Mouse (Mus musculus) gonadal fat pad, adult 2 months (tissue): ENCODE measurements around the gene 4930469K13Rik. TPM values are rescaled to one million over a fixed set of nuclear protein-coding genes. Genes with fewer than 3 reads are reported as not detected.

ENCODE experiments used
- DNase-seq: peaks from one replicate; pipeline ENCODE4 v3.0.0-alpha.2; 2012; ENCODE audit warnings: low read depth
- polyA plus RNA-seq: library from polyadenylated mRNA; depleted of rRNA; stranded (reverse); fragments of >200 nt; gene quantifications from 2 replicates; pipeline ENCODE4 v1.2.3, GENCODE M21; 2012; rRNA removed

The 4930469K13Rik gene
- polyA plus RNA-seq, 1 experiment = 1.4 TPM

DNA sequence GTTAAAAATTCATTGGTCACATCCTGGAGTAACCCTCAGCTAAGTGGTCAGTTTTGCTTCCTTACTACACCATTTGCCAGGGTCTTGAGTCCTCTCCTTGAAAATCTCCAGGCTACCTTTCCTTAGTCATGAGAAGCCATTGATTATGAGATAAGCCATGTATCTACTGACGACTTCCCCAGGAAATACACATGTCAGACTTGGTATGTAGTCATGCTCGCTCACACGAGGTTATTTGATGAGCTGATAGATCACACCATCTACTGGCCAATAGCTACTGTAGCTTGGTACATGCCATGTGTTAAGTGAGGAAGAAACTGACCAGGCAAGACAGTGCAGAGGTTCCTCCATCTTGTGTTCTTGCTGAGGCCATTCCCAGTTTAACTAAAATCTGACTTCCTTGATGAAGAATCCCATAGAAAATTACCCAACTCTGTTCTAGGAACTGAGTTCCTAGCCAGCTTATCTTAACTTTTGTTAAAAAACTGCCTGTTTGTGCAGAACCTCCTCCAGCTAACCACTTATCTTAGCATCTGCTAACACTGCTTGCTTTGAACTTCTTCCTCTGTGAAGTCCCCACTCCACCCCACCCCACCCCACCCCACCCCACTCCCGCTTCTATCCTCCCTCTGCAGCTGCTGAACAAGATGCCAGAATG, 158.8 kb downstream of the 4930469K13Rik start:
- no peak for DNase-seq

DNA sequence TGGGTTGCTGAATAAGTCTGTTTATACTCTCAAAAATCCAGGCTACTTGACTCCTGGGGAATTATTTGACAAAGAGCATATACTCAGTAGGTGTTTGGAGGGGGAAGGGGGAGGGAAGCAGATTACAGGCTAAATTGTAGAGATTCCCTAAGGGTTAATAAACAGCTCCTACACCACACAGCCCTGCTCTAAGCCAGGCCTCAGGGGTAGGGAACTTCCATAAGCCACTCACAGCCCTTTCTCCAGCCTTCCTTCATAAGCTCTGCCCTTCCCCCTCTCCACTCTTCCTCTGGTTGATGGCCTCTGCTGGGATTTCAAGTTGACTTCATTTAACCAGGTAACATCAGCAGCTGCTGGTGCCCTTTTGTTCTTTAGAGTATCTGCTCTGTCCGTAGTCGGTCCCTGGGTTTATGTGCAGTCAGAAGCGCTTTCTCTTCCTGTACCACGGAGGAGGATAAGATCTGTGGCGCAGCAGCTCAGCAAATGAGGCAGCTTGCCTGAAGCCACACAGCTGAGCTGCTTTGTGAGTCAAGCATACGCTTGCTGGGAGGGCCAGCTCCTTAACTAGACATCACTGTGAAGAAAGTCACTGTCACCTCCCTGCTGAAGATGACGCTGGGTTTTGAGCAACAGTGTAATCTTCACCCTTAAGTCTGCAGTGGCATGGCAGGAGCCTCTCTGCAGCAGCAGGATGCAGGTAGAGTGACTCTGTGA, 159.6 kb downstream of the 4930469K13Rik start:
- DNase-seq = no peak

DNA sequence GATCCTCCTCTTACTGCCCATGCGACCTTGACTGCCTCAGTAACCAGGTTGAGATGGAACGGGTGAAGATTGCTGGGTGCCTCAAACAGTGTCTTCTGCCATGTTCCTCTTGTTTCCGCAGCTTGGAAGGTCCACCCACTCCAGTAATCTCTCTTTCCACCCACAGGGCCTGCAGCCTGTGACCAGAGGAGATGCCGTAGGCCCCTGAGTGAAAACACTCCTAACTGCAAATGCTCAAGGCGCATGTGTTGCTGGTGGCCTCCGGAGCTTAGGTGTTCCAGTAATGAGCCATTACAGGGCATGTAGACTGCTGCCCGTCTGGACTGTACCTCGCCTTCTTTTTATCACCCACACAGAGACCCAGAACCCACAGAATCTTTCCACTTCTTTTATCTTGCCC, 160.7 kb downstream of the 4930469K13Rik start:
- no peak for DNase-seq

GRCm38 (mm10) chr11:33934286-33934685, 164.1 kb downstream of the 4930469K13Rik start:
- no peak for DNase-seq

DNA sequence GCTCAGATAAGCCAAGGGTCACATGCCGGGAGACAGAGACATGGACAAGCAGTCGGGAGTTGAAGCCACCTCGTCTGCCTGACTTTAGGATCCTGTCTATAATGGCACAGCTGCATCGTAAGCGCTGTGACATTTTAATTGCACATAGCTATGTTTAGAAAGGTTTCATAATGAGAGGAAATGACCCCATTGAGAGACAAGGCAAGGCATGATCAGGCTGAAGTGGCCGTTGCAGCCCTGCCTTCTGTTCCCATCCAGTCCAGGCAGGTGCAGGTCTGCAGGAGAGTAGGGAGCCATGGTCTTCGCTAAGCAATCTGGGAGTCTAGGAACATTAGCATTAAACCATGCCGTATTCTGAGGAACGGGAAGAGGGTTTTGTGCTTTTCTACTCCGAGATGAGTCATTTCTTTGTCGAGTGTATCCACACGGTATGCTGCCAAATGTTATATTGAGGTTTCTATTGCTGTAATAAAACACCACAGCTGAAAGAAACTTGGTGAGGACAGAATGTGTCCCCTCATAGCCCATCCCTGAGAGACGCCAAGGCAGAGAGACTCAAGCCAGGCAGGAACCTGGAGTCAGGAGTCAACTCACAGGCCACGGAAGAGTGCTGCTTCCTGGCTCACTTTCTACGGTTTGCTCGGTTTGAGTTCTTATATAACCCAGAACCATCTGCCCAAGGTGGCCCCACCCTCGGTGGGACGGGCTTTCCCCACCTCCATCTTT, 165.8 kb downstream of the 4930469K13Rik start:
- DNase-seq = no peak

GRCm38 (mm10) chr11:33931836-33932385, 166.4 kb downstream of the 4930469K13Rik start:
- DNase-seq = no peak

GRCm38 (mm10) chr11:33929412-33929811, 168.9 kb downstream of the 4930469K13Rik start:
- no peak for DNase-seq

GRCm38 (mm10) chr11:33928658-33929057, 169.7 kb downstream of the 4930469K13Rik start:
- DNase-seq = no peak

GRCm38 (mm10) chr11:33927836-33928235, 170.5 kb downstream of the 4930469K13Rik start:
- DNase-seq = no peak

DNA sequence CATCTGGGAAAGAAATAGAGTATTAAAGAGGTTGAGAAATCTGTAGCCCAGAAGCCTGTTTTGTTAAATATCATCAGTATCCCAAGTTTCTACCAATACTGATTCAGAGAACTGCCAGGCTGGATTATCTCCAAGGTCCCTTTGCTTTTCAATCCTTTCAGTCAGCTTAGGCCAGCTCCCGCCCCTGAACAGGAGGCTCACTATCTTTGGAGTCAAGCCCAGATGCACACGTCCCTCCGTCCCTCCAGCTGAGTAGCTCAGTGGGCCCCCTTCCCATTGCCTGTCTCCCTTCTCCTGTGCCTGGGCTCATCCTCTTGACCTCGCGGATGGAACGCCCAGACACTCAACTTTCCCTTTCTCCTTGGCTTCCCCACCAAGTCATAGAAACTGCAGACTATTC, 171.0 kb downstream of the 4930469K13Rik start:
- no peak for DNase-seq

- DNase-seq = no peak
These were observed 171.8 kb downstream of the 4930469K13Rik start for GRCm38 (mm10) chr11:33926551-33926950.

DNA sequence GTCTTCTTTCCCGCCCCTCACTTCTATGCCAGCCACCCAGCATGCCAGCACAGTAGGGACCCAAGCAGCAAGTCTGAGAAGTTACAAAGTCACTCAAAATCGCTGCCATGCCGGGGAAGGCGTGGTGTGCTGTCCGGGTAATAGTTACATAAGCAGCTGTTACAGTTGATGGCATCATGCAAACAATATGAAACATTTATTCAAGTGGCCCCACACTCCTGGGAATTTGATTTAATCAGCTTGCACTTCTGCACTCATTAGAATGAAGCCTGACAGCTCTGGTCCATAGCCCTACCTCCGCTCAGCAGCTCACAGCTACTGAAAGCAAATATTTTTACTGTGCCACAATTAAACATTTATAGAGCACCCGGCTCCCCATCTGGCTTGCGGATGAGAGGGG, 172.6 kb downstream of the 4930469K13Rik start:
- no peak for DNase-seq

Other genes starting within 250 kb of the 4930469K13Rik start
- gene Kcnmb1, start 135.5 kb downstream of the 4930469K13Rik start, polyA plus RNA-seq = 1.6 and 1.8 TPM in 2 replicates
- gene Kcnip1, start 105.4 kb downstream of the 4930469K13Rik start, polyA plus RNA-seq = 4.4 TPM in 2 replicates
- gene Lcp2, start 51.6 kb downstream of the 4930469K13Rik start, polyA plus RNA-seq = 3.0 and 3.3 TPM in 2 replicates
- 22.2 and 29.9 TPM in 2 replicates for gene Foxi1, start 109.5 kb upstream of the 4930469K13Rik start, polyA plus RNA-seq
- gene Fam196b, start 216.3 kb upstream of the 4930469K13Rik start, polyA plus RNA-seq = 0.62 and 0.93 TPM in 2 replicates